Mouse (Mus musculus) intestine, embryonic 14.5 days (tissue): ENCODE data around the gene Clec2l. TPM values are rescaled to one million over a fixed set of nuclear protein-coding genes. Genes with fewer than 3 reads are reported as not detected.

Source experiments
- ATAC-seq: fragments of 200-750 bp; cut with Nextera tagmentation; replicated peaks from 2 replicates; pipeline ENCODE4 v1.8.0; 2017; ENCODE audit warnings: low read depth, moderate number of reproducible peaks, moderate TSS enrichment, moderate library complexity; ENCODE audit not compliant: low FRiP score, low TSS enrichment
- DNase-seq: peaks from one replicate; pipeline ENCODE4 v3.0.0-alpha.2; 2018; ENCODE audit warnings: low spot score
- H3K27ac ChIP-seq: fragments of 300-500 bp; sonication (generic); 2 replicates; pipeline ENCODE4 v1.5.1; 2014; ENCODE audit warnings: low read depth, mild to moderate bottlenecking, control low read depth
- H3K27me3 ChIP-seq: fragments of 300-500 bp; sonication (generic); replicated peaks from 2 replicates; pipeline ENCODE4 v1.6.1; 2014; ENCODE audit warnings: low read length, control low read depth; ENCODE audit not compliant: control insufficient read depth, insufficient read depth
- H3K36me3 ChIP-seq: fragments of 300-500 bp; sonication (generic); 2 replicates; pipeline ENCODE4 v1.6.1; 2014; ENCODE audit warnings: low read length, control low read depth; ENCODE audit not compliant: control insufficient read depth, insufficient read depth
- H3K4me1 ChIP-seq: fragments of 300-500 bp; sonication (generic); replicated peaks from 2 replicates; pipeline ENCODE4 v1.6.1; 2014; ENCODE audit warnings: low read length, control low read depth, mixed read lengths; ENCODE audit not compliant: control insufficient read depth, insufficient read depth
- H3K4me2 ChIP-seq: fragments of 300-500 bp; sonication (generic); 2 replicates; pipeline ENCODE4 v1.6.1; 2014; ENCODE audit warnings: low read length
- H3K4me3 ChIP-seq: fragments of 300-500 bp; sonication (generic); 2 replicates; pipeline ENCODE4 v1.5.1; 2014; ENCODE audit warnings: low read depth, low read length, control low read depth, mixed read lengths
- H3K9ac ChIP-seq: fragments of 300-500 bp; sonication (generic); 2 replicates; pipeline ENCODE4 v1.6.1; 2014; ENCODE audit warnings: mild to moderate bottlenecking, low read length
- H3K9me3 ChIP-seq: fragments of 300-500 bp; sonication (generic); 2 replicates; pipeline ENCODE4 v1.6.1; 2016; ENCODE audit warnings: low read length, control low read depth; ENCODE audit not compliant: control insufficient read depth
- WGBS: fragments of 180-500 bp; shearing (Covaris S2); extraction: QIAGEN DNeasy Blood & Tissue Kit; methylation state at CpG from one replicate; pipeline ENCODE4 v1.1.7; 2014; 5-methylcytosine and 5-hydroxymethylcytosine counted together
- polyA plus RNA-seq: library from polyadenylated mRNA; unstranded; fragments of >200 nt; fragmentation: Nextera tagmentation; extraction: Ambion mirVana; gene quantifications from 2 replicates; pipeline ENCODE4 v1.2.1, GENCODE M21; 2014

The Clec2l gene
- 1.4 and 1.6 TPM in 2 replicates for polyA plus RNA-seq

DNA sequence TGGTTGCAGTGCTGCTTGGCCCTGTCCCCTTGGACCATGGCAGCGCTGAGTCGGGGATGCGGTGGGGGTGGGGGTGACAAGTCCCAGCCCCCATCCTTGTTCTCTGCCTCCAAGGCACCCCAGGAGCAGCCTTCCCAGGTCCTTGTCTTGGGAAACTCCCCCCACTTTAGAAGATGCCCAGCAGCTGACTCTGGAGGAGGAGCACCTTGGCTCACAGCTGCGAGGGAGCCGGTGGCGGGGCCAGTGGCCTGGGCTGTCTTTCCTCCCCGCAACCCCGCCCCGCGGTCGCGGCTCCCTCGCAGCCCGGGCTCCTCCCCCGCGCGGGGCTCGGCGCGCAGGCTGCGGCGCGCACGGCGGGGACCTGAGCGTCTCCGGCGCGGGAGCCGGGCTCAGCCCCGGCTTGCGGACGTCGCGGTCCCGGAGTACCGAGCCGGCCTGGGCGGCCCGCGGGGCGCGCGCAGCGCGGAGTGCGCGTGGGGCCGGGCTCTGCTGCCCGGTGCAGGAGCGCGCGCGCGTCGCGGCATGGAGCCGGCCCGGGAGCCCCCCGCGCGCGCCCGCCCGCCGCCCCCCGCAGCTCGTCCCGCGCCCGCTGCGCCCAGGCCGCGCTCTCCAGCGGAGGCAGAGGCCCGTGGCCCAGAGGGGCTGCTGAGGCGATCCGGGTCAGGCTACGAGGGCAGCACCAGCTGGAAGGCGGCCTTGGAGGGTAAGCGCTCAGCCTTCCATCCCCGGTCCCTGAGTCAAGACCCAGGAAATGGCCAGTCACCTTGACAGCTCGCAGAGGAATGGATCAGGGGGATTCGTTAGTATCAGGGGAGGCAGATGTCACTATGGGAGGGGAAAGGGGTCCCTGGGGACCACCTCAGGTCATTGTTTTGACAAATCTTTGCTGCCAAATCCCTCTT lies at the start of gene Clec2l:
Clec2l (plus strand) TSS at position 356 of the 902 bp plus-strand sequence.
- Histone ChIP-seq H3K4me1 (0 out of 2 replicates have a peak, but pooled peaks cover 4% of the 10 kb centered on the region), H3K27ac (no peak within 1 kb of the TSS), H3K4me3 (peak within 1 kb of the TSS; percentile 55), H3K9ac (peak within 1 kb of the TSS; percentile 51), H3K4me2 (peak within 1 kb of the TSS; percentile 90), H3K36me3 (no peaks in the 10 kb centered on the region), H3K27me3 (peaks cover 18% of the 10 kb centered on the region), H3K9me3 (no peaks in the 10 kb centered on the region)
- ATAC-seq (peak; percentile 83), DNase-seq (peak; percentile 62)
- WGBS: 1% methylated on average over 51 of the region's 84 CpGs

DNA sequence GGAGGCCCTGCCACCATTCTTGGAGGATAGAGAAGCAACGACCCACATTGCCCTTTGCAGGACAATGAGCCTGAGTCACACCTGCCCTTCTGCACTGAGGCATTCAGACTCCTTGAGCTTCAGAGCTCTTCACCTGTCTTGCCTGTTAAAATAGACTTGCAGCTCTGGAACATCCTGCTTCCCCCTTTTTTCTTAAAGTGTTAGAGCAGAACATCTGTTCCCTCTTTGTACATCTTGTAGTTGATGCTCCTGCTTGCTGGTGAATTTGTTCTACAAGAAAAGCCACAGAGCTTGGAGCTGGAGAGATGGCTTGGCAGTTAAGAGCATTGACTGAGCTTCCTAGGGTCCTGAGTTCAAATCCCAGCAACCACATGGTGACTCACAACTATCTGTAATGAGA lies 40.5 kb upstream of the Clec2l start:
- no peak overlapping the region for H3K4me2 ChIP-seq
- DNase-seq (no peak), ATAC-seq (no peak)
- H3K27me3 ChIP-seq: no peaks in the 10 kb centered on the region
- no peak overlapping the region for H3K4me3 ChIP-seq
- H3K4me1 ChIP-seq: no peaks in the 10 kb centered on the region
- peaks cover 10% of the 10 kb centered on the region; the same call in 1 of the 2 replicates for H3K9me3 ChIP-seq
- no peak overlapping the region for H3K27ac ChIP-seq
- WGBS: 89% methylated on average over 1 of the region's 1 CpGs
- no peak overlapping the region for H3K9ac ChIP-seq
- peaks cover 22% of the 10 kb centered on the region for H3K36me3 ChIP-seq

DNA sequence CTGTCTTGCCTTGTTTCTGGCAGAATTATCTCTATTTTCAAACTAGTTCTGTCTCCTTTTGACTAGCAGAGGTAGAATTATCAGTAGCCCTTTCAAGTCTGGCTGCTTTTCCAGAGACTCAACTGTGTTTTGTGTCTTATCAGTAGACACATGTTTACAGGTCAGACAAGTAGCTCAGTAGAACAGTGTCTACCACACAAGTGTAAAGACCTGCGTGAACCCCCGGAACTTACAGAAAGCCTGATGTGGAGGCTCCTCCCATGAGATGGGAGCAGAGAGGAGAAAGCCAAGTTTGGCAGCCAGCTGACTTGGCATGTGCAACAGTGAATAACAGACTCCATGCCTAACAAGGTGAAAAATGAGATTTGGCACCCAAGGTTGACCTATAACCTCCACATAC lies 39.4 kb upstream of the Clec2l start:
- no peak overlapping the region for H3K4me3 ChIP-seq
- H3K27me3 ChIP-seq: no peaks in the 10 kb centered on the region
- no peak overlapping the region for H3K4me2 ChIP-seq
- no peak overlapping the region for H3K9ac ChIP-seq
- 79% methylated on average over 2 of the region's 2 CpGs for WGBS
- no peak overlapping the region for H3K27ac ChIP-seq
- no peak for ATAC-seq
- no peaks in the 10 kb centered on the region for H3K4me1 ChIP-seq
- H3K36me3 ChIP-seq: peaks cover 12% of the 10 kb centered on the region; the same call in 1 of the 2 replicates
- peak; percentile 33 for DNase-seq
- peaks cover under 1% of the 10 kb centered on the region; the same call in 1 of the 2 replicates for H3K9me3 ChIP-seq

DNA sequence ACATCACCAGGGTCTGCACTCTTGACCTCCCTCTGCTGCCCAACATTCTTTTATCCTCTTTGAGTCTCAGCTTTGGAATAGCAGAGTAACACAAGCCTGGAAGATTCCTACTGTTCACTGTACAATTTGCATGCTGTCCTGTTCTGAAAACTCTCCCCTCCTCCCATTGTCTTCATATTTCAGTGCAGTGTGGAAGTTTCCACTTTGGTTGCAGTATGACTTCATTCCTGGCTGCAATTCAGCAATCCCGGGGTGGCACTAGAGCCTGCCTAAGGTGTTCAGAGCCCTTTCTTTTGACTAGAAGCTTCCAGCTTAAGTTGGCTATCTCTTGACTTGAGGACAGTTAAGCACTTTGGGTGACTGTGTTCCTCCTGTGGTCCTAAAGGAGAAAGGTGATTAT lies 38.4 kb upstream of the Clec2l start:
- Histone ChIP-seq H3K27ac (no peak overlapping the region), H3K9ac (no peak overlapping the region), H3K27me3 (no peaks in the 10 kb centered on the region), H3K36me3 (peaks cover 6% of the 10 kb centered on the region; the same call in 1 of the 2 replicates), H3K4me2 (no peak overlapping the region), H3K9me3 (no peaks in the 10 kb centered on the region), H3K4me1 (no peaks in the 10 kb centered on the region), H3K4me3 (no peak overlapping the region)
- WGBS: 77% methylated on average over 1 of the region's 1 CpGs
- ATAC-seq (no peak), DNase-seq (peak; percentile 31)

DNA sequence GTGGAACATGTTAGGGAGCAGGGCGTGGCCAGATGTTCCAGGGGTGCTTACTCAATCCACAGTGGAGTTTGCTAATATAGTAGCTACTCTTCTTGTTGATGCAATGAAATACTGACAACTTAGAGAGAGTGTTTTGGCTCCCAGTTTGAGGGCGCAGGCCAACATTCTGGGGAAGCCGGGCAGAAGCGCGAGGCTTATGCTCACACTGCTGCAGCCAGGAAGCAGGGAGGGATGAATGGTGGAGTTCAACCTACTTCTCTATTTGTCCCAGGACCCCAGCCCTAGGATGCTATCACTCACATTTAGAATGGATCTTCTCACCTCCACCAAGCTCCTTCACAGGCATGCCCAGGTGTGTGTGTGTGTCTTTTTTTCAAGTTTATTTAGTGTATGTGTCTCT lies 36.8 kb upstream of the Clec2l start:
- H3K27ac ChIP-seq: no peak overlapping the region
- no peak for ATAC-seq
- H3K36me3 ChIP-seq: 0 out of 2 replicates have a peak, but pooled peaks cover 3% of the 10 kb centered on the region
- no peaks in the 10 kb centered on the region for H3K9me3 ChIP-seq
- WGBS: 98% methylated on average over 5 of the region's 5 CpGs
- no peak overlapping the region for H3K4me2 ChIP-seq
- DNase-seq: peak; percentile 32
- H3K9ac ChIP-seq: no peak overlapping the region
- H3K4me3 ChIP-seq: no peak overlapping the region
- no peaks in the 10 kb centered on the region for H3K4me1 ChIP-seq
- H3K27me3 ChIP-seq: no peaks in the 10 kb centered on the region

DNA sequence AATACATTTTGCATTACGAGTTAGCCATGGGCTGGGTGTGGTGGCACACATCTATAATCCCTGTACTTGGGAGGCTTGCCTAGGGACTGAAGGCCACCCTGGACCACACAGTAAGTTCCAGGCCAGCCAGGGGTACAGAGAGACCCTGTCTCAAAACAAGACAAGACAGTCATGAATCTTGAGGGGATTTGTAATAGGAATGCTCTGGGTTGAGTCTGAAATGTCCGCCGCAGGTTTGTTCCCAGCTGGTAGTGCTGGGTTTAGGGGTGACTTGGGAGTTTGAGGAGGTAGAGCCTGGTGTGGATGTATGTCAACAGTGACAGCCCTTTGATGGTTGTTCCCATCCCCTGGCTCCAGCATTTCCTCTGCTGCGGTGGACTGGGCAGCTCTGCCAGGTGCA lies 35.8 kb upstream of the Clec2l start:
- DNase-seq (no peak), ATAC-seq (no peak)
- Histone ChIP-seq H3K27ac (no peak overlapping the region), H3K36me3 (0 out of 2 replicates have a peak, but pooled peaks cover 3% of the 10 kb centered on the region), H3K4me2 (no peak overlapping the region), H3K27me3 (no peaks in the 10 kb centered on the region), H3K4me3 (no peak overlapping the region), H3K4me1 (no peaks in the 10 kb centered on the region), H3K9me3 (no peaks in the 10 kb centered on the region), H3K9ac (no peak overlapping the region)
- 97% methylated on average over 4 of the region's 4 CpGs for WGBS

DNA sequence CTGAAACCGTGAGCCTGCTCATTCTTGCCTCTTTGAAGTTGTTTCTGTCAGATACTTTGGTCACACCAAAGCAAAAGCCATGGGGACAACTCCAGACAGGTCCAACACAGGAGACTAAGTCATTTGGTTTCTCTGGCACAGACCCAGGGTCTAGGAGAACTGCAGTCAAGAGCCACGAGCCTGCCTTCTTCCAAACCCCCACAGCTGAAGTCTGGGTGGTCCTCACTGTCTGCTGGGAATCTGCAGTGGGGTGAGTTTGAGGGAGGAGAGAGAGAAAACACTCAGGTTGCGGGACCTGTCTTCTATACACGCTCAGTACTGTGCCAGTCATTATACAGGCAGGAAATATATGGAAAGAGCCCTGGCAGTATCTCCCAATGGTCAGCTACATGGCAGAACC lies 35.4 kb upstream of the Clec2l start:
- Histone ChIP-seq H3K4me2 (no peak overlapping the region), H3K4me3 (no peak overlapping the region), H3K27me3 (no peaks in the 10 kb centered on the region), H3K4me1 (no peaks in the 10 kb centered on the region), H3K9me3 (no peaks in the 10 kb centered on the region), H3K27ac (no peak overlapping the region), H3K36me3 (0 out of 2 replicates have a peak, but pooled peaks cover 3% of the 10 kb centered on the region), H3K9ac (no peak overlapping the region)
- DNase-seq (peak; percentile 31), ATAC-seq (no peak)
- WGBS: 79% methylated on average over 4 of the region's 4 CpGs

DNA sequence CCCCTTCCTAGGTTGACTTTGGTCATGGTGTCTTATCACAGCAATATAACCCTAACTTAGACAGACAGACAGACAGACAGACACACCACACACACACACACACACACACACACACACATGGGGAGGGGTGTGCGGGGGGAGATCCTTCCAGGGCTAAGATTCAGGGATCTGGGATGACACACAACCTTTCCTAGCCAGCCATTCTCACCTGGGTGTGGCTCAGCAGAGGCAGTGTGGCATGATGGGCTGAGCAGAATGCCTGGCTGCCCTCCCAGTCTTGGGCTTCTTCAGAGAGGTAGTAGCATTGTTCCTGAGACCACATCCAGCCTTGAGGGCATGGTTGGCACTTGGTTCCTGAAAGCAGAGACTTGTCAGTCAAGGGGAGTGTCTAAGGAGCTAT lies 33.3 kb upstream of the Clec2l start:
- ATAC-seq: no peak
- Histone ChIP-seq H3K4me2 (no peak overlapping the region), H3K36me3 (no peaks in the 10 kb centered on the region), H3K9me3 (no peaks in the 10 kb centered on the region), H3K9ac (no peak overlapping the region), H3K27ac (no peak overlapping the region), H3K4me1 (no peaks in the 10 kb centered on the region), H3K4me3 (no peak overlapping the region), H3K27me3 (peaks cover 14% of the 10 kb centered on the region)
- 75% methylated on average over 1 of the region's 1 CpGs for WGBS
- DNase-seq: peak; percentile 29
